35 mouse cellular contexts compared by ENCODE assay signal in the genomic region with DNA sequence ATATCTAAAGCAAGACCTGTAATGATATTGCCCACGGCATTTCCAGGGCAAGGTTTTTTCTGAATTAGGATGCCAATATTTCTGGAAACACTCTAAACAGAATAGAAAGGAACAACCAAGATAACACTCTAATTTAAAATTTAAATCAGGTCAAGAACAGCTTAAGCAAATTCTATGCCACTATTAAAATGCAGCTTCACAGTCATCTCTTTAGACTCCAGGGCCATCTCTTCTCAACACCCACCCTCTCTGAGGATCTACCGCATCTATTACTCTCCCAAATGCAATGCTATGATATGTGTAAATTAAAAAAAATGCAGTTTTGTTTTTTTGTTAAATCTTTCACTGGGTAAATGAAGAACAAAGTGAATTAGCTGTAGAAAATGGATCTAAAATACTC.
"Had no signal": no experiment of that assay in that cellular context is flagged by ENCODE, and none has a peak within 500 bp of the region (broad histone marks: within the 10 kb centered on the region; RNA-seq: fewer than 3 reads in every experiment).

No protein-coding gene starts in this region.

- ATAC-seq: hindbrain, embryonic 16.5 days; hindbrain, postnatal 0 days; inflammation-experienced regulatory T-cells, adult 6 months; intestine, embryonic 15.5 days; intestine, embryonic 16.5 days; intestine, postnatal 0 days had no signal

- H3K27me3 ChIP-seq: heart, embryonic 12.5 days; heart, embryonic 13.5 days; heart, embryonic 15.5 days; hindbrain, embryonic 12.5 days; hindbrain, embryonic 13.5 days; hindbrain, embryonic 15.5 days; intestine, embryonic 15.5 days; kidney, embryonic 15.5 days had no signal

- H3K9ac ChIP-seq: heart, embryonic 12.5 days; heart, embryonic 13.5 days; heart, embryonic 15.5 days; hindbrain, embryonic 12.5 days; hindbrain, embryonic 13.5 days; hindbrain, embryonic 14.5 days; hindbrain, embryonic 15.5 days; intestine, embryonic 15.5 days; kidney, embryonic 15.5 days had no signal

- H3K4me2 ChIP-seq: heart, embryonic 11.5 days; heart, embryonic 12.5 days; heart, embryonic 13.5 days; heart, embryonic 15.5 days; hindbrain, embryonic 12.5 days; hindbrain, embryonic 13.5 days; hindbrain, embryonic 14.5 days; hindbrain, embryonic 15.5 days; intestine, embryonic 15.5 days; kidney, embryonic 15.5 days had no signal

- H3K27ac ChIP-seq: heart, embryonic 10.5 days; heart, embryonic 13.5 days; heart, embryonic 15.5 days; hindbrain, embryonic 10.5 days; hindbrain, embryonic 12.5 days; hindbrain, embryonic 13.5 days; hindbrain, embryonic 14.5 days; hindbrain, embryonic 15.5 days; hindbrain, postnatal 0 days; intestine, embryonic 15.5 days; kidney, embryonic 15.5 days; kidney, postnatal 0 days; layer of hippocampus, adult 2 months had no signal

- DNase-seq: heart, postnatal 10 days; heart, postnatal 14 days; heart, postnatal 36 days; heart, postnatal 4 days; kidney, adult 11 months; kidney, adult 18-20 months; kidney, adult 2 months; kidney, adult 8-10 months; kidney, adult 9 months; kidney, postnatal 10 days; kidney, postnatal 14 days; kidney, postnatal 25 days; kidney, postnatal 36 days; kidney, postnatal 4 days; layer of hippocampus, adult 9-11 months; layer of hippocampus, postnatal 36 days had no signal

- H3K9me3 ChIP-seq: heart, embryonic 10.5 days; heart, embryonic 12.5 days; heart, embryonic 13.5 days; heart, embryonic 15.5 days; hindbrain, embryonic 10.5 days; hindbrain, embryonic 12.5 days; hindbrain, embryonic 13.5 days; hindbrain, embryonic 15.5 days; intestine, embryonic 15.5 days; kidney, embryonic 15.5 days had no signal

- H3K4me3 ChIP-seq: heart, embryonic 10.5 days; heart, embryonic 12.5 days; heart, embryonic 13.5 days; heart, embryonic 15.5 days; hindbrain, embryonic 10.5 days; hindbrain, embryonic 12.5 days; hindbrain, embryonic 13.5 days; hindbrain, embryonic 15.5 days; intestine, embryonic 15.5 days; kidney, embryonic 15.5 days; layer of hippocampus, adult 2 months had no signal

- H3K4me1 ChIP-seq: heart, embryonic 10.5 days; heart, embryonic 12.5 days; heart, embryonic 13.5 days; heart, embryonic 15.5 days; hindbrain, embryonic 10.5 days; hindbrain, embryonic 12.5 days; hindbrain, embryonic 13.5 days; hindbrain, embryonic 15.5 days; intestine, embryonic 15.5 days; kidney, embryonic 15.5 days had no signal

- H3K36me3 ChIP-seq: heart, embryonic 10.5 days; heart, embryonic 12.5 days; heart, embryonic 13.5 days; heart, embryonic 15.5 days; hindbrain, embryonic 10.5 days; hindbrain, embryonic 12.5 days; hindbrain, embryonic 13.5 days; hindbrain, embryonic 15.5 days; intestine, embryonic 15.5 days; kidney, embryonic 15.5 days had no signal
